Mouse (Mus musculus): ENCODE results near the gene Ctcfl. TPM values are rescaled to one million over a fixed set of nuclear protein-coding genes. Genes with fewer than 3 reads are reported as not detected.
"Not testable (repeated sequence)": the region's sequence is repeated elsewhere in the genome, so short reads cannot be mapped to it uniquely, and the experiment has no call there.

The Ctcfl gene
- polyA plus RNA-seq, 1 experiment, result 0.12 TPM

DNA sequence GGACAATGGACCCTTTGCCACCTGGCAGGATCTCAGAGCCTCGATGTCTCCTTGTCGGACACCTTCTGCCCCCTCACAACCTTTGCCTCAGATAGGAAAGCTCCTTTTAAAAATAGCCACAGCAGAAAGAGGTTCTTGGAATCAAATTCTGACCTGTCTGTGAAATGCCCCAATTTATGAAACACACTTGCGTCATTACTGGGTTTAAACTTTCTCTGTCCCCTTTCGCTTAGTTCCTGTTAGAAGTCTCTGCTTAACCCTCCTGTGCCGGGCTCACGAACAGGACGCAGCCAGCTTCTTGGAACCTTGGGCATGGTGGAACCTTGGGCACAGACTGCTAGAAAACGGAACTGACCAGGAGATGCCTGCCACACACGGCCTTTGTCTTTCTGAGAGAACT, 8.8 kb downstream of the Ctcfl start:
- Histone ChIP-seq H3K27ac (ENCODE audit: control insufficient read depth, insufficient read depth, low read length) (no peak overlapping the region), H3K27me3 (ENCODE audit: control insufficient read depth, insufficient read depth, low read length) (no peaks in the 10 kb centered on the region), H3K4me1 (replicated peaks; ENCODE audit: control insufficient read depth, insufficient read depth, low read length) (peaks cover 5% of the 10 kb centered on the region; the same call in 1 of the 2 replicates), H3K36me3 (ENCODE audit: control insufficient read depth, insufficient read depth, low read length) (no peaks in the 10 kb centered on the region), H3K4me3 (ENCODE audit: control insufficient read depth, insufficient read depth, low read length) (no peak overlapping the region)
- TF ChIP-seq POLR2A (IDR thresholded peaks at IDR 0.05; ENCODE audit: control insufficient read depth, extremely low read depth, insufficient read depth, low read length, poor library complexity) (no peak), CTCF (IDR thresholded peaks at IDR 0.05; ENCODE audit: borderline replicate concordance, control insufficient read depth, extremely low read depth, insufficient read depth, low read length, poor library complexity) (no peak)
- WGBS, result 92% methylated on average over 9 of the region's 9 CpGs
- DNase-seq, result no peak

DNA sequence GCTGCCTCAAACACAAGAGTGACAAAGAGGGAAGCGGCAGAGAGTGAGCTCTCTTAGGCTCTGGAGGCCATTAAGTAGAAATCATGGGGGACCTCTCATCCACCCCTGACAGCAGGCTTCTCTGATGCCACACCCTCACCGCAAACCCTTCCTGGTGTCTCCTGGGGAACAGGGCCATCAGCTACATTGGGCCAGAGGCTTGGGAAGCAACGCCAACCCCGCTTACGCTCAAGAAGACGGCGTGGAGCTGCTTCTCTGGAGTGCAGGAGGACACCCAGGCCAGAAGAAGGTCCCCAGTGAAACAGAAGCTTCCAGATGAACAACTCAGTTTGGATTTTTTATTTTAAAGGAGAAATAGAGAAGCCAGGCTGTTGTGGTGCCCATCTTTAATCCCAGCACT, 9.8 kb downstream of the Ctcfl start:
- Histone ChIP-seq H3K4me1 (replicated peaks; ENCODE audit: control insufficient read depth, insufficient read depth, low read length) (peaks cover 5% of the 10 kb centered on the region; the same call in 1 of the 2 replicates), H3K4me3 (ENCODE audit: control insufficient read depth, insufficient read depth, low read length) (no peak overlapping the region)
- 97% methylated on average over 7 of the region's 7 CpGs for WGBS

DNA sequence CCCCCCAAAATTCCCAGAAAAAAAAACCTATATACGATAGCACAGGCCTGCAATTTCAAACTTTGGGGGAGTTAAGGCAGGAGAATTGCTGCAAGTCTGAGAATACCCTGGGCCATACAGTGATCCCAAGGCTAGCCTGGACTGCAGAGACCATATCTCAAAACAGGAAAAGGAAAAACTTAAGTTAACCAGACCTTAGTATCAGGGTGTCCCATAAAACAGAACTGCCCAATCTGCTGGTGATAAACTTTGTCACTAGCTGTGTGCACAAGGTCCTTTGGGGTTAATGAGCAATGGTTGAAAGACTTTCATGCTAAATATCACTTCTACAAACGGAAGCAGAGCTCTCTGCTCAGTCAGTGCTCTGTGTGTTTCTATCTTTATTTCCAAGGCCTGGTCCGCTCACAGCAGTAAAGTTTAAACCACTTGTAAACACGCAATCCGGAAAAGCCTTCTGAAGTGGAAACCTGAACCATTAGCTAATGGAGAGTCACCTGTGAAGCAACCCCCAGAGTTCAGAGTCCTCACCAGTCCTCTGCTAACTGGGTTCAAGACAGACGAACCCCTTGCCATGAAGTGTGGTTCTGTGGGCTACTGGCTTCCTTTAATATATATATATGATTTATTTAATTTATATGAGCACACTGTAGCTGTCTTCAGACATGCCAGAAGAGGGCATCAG, 10.7 kb downstream of the Ctcfl start:
- H3K4me1 ChIP-seq (replicated peaks; ENCODE audit: control insufficient read depth, insufficient read depth, low read length), result peaks cover 5% of the 10 kb centered on the region; the same call in 1 of the 2 replicates
- no peak for DNase-seq
- WGBS, result 89% methylated on average over 6 of the region's 6 CpGs
- no peak for TF ChIP-seq POLR2A (IDR thresholded peaks at IDR 0.05; ENCODE audit: control insufficient read depth, extremely low read depth, insufficient read depth, low read length, poor library complexity)
- TF ChIP-seq CTCF (IDR thresholded peaks at IDR 0.05; ENCODE audit: borderline replicate concordance, control insufficient read depth, extremely low read depth, insufficient read depth, low read length, poor library complexity), result no peak
- H3K4me3 ChIP-seq (ENCODE audit: control insufficient read depth, insufficient read depth, low read length), result no peak overlapping the region
- no peaks in the 10 kb centered on the region for H3K27me3 ChIP-seq (ENCODE audit: control insufficient read depth, insufficient read depth, low read length)
- no peaks in the 10 kb centered on the region for H3K36me3 ChIP-seq (ENCODE audit: control insufficient read depth, insufficient read depth, low read length)
- H3K27ac ChIP-seq (ENCODE audit: control insufficient read depth, insufficient read depth, low read length), result no peak overlapping the region

More for the DNA sequence above, 9.8 kb downstream of the Ctcfl start:
- Histone ChIP-seq H3K27me3 (ENCODE audit: control insufficient read depth, insufficient read depth, low read length) (no peaks in the 10 kb centered on the region), H3K27ac (ENCODE audit: control insufficient read depth, insufficient read depth, low read length) (no peak overlapping the region), H3K36me3 (ENCODE audit: control insufficient read depth, insufficient read depth, low read length) (no peaks in the 10 kb centered on the region)
- TF ChIP-seq CTCF (IDR thresholded peaks at IDR 0.05; ENCODE audit: borderline replicate concordance, control insufficient read depth, extremely low read depth, insufficient read depth, low read length, poor library complexity), result no peak
- TF ChIP-seq POLR2A (IDR thresholded peaks at IDR 0.05; ENCODE audit: control insufficient read depth, extremely low read depth, insufficient read depth, low read length, poor library complexity), result no peak
- DNase-seq, result no peak

DNA sequence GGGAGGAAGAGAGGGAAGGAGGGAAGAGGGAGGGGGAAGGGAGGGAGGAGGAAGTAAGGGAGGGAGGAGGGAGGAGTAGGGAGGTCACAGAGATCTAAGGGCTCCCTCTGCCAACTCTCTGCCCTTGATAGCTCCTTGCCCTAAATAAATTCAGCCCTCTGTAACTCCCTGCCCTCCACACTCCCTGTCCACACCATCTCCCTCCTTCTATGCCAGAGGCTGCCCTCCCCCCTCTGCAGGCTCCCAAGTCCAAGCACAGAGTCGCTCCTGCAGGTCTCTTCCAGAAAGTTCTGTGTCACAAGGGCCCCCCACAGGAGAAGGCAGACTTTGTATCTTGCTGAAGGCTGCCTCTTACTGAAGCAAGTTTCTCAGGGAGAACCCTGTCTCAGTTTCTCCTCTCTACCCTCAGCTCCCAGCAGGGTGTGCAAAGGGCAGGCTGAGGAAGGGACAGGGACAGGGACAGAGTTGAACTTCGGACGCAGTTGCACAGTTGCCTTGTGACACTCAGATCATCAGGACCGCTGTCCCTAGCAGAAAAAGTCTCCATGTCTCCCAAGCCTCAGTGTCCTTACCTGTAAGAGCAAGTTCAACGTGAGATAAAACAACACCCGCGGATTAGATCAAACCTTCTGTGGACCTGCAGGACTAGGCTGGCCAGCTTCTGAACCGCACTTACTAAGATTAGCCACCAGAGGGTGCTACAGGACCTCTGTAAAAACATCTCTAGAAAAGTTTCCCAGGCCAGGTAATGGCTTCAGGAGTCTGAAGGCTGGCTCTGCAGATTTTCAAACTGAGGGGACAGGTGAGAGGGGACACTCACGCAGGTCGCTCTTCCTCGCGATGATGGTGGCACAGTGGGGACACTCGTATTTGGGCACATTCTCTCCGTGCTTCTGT, 12.2 kb downstream of the Ctcfl start:
- H3K4me3 ChIP-seq (ENCODE audit: control insufficient read depth, insufficient read depth, low read length), result no peak overlapping the region
- TF ChIP-seq POLR2A (IDR thresholded peaks at IDR 0.05; ENCODE audit: control insufficient read depth, extremely low read depth, insufficient read depth, low read length, poor library complexity), result no peak
- no peak for TF ChIP-seq CTCF (IDR thresholded peaks at IDR 0.05; ENCODE audit: borderline replicate concordance, control insufficient read depth, extremely low read depth, insufficient read depth, low read length, poor library complexity)
- H3K36me3 ChIP-seq (ENCODE audit: control insufficient read depth, insufficient read depth, low read length), result no peaks in the 10 kb centered on the region
- 26% methylated on average over 14 of the region's 14 CpGs for WGBS
- H3K27ac ChIP-seq (ENCODE audit: control insufficient read depth, insufficient read depth, low read length), result no peak overlapping the region
- peak; percentile 60 for DNase-seq
- peaks cover 5% of the 10 kb centered on the region; the same call in 1 of the 2 replicates for H3K4me1 ChIP-seq (replicated peaks; ENCODE audit: control insufficient read depth, insufficient read depth, low read length)
- H3K27me3 ChIP-seq (ENCODE audit: control insufficient read depth, insufficient read depth, low read length), result no peaks in the 10 kb centered on the region

DNA sequence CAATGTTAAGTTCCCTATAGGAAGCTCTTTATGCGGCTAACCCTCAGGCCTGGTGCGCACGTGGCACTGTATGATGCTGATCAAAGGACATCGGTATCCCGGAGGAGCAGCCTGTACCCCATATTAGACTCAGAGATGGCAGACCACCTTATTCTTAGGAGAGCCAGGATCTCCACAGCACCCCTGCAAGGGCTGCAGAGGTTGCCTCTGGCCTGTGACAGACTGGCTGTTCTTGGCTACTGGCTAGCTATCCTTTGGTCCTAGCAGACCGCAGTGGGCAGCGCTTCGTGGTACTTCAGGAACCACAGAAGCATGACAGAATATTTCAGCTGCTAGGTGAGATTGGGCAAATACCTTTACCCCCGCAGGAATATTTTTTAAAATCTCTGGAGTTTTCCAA, 12.9 kb downstream of the Ctcfl start:
- Histone ChIP-seq H3K36me3 (ENCODE audit: control insufficient read depth, insufficient read depth, low read length) (no peaks in the 10 kb centered on the region), H3K27me3 (ENCODE audit: control insufficient read depth, insufficient read depth, low read length) (no peaks in the 10 kb centered on the region), H3K4me1 (replicated peaks; ENCODE audit: control insufficient read depth, insufficient read depth, low read length) (peaks cover 5% of the 10 kb centered on the region; the same call in 1 of the 2 replicates), H3K4me3 (ENCODE audit: control insufficient read depth, insufficient read depth, low read length) (no peak overlapping the region), H3K27ac (ENCODE audit: control insufficient read depth, insufficient read depth, low read length) (no peak overlapping the region)
- no peak for DNase-seq
- TF ChIP-seq CTCF (IDR thresholded peaks at IDR 0.05; ENCODE audit: borderline replicate concordance, control insufficient read depth, extremely low read depth, insufficient read depth, low read length, poor library complexity) (no peak), POLR2A (IDR thresholded peaks at IDR 0.05; ENCODE audit: control insufficient read depth, extremely low read depth, insufficient read depth, low read length, poor library complexity) (no peak)
- WGBS, result 82% methylated on average over 9 of the region's 9 CpGs

DNA sequence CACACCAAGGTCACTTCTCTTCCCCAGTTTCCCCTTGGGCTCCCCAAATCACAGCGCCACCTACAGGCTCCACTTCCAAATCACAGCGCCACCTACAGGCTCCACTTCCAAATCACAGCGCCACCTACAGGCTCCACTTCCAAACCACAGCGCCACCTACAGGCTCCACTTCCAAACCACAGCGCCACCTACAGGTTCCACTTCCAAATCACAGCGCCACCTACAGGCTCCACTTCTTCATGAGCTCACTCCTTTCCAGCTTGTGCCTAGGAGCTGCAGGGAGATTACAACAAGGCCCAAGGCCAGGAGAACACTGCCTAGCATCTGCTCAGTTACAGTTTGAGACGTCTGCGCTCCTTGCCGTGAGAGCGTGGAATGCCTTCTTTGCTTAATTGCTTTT, 22.0 kb downstream of the Ctcfl start:
- not testable (repeated sequence) for H3K4me3 ChIP-seq (ENCODE audit: control insufficient read depth, insufficient read depth, low read length); DNase-seq
- 93% methylated on average over 10 of the region's 10 CpGs for WGBS

More for the DNA sequence above, 22.0 kb downstream of the Ctcfl start:
- H3K36me3 ChIP-seq (ENCODE audit: control insufficient read depth, insufficient read depth, low read length); H3K27me3 ChIP-seq (ENCODE audit: control insufficient read depth, insufficient read depth, low read length); H3K27ac ChIP-seq (ENCODE audit: control insufficient read depth, insufficient read depth, low read length); H3K4me1 ChIP-seq (replicated peaks; ENCODE audit: control insufficient read depth, insufficient read depth, low read length): not testable (repeated sequence)
- peak; percentile 85 for TF ChIP-seq CTCF (IDR thresholded peaks at IDR 0.05; ENCODE audit: borderline replicate concordance, control insufficient read depth, extremely low read depth, insufficient read depth, low read length, poor library complexity)

All from thymus, adult 2 months (tissue).